Mouse (Mus musculus) olfactory bulb, adult 2 months (tissue): ENCODE measurements around the gene Olfr1447.

Source experiments
- CTCF ChIP-seq: fragments of 200-500 bp; IDR thresholded peaks from 2 replicates; pipeline ENCODE4 v1.5.1; 2012; ENCODE audit warnings: low read depth, mild to moderate bottlenecking, low read length, moderate library complexity; ENCODE audit not compliant: insufficient read depth
- POLR2A ChIP-seq: fragments of 200-500 bp; IDR thresholded peaks from 2 replicates; pipeline ENCODE4 v1.6.1; 2012; ENCODE audit warnings: mild to moderate bottlenecking, low read depth, low read length, moderate library complexity; ENCODE audit not compliant: insufficient read depth

DNA sequence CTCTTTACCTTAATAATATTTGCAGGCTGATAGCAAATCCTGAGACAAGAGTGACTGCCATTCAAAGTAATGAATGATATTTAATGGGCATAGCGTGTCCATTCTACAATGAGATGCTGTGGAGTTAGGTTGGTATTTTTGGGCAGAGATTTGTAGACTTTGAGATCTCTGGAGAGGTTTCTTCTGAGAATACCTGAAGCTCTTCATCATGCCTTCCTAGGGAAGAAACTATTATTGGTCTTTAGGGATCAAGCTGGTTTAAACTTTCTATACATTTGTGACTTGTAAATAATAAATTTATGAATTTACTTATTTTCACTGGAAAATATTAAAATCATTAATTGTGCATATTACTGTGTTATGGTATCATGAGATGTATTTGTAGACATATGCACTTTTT, 10.1 kb downstream of the Olfr1447 start, which contains the start of gene Olfr1446:
- no peak for TF ChIP-seq CTCF
- no peak for TF ChIP-seq POLR2A
